In the genomic region with DNA sequence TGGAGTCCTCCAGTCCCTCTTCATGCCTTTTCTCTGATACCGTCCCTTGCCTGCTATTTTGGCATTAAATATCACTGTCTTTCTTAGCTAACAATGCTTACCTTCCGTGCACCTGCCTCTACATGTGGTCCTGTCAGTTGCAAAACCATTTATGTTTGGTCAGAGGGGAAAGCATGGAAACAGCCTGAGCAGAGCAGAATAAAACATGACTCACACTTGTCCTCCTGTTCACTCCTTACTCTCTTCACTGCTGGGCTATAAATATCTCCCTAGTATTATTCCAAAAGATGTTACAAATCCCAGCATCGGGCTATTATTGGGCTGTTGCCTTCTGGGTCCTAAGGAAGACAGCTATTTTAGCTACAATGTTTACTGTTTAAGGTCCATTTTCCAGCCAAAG, we compare ENCODE assay signal across 15 mouse cellular contexts. TPM values are rescaled to one million over a fixed set of nuclear protein-coding genes. Genes with fewer than 3 reads are reported as not detected.
DNase-seq lines count a peak whose midpoint lies in the region; ATAC-seq lines count a peak whose summit lies in the region.
"Had no signal": no experiment of that assay in that cellular context is flagged by ENCODE, and none has a peak within 500 bp of the region (broad histone marks: within the 10 kb centered on the region; RNA-seq: fewer than 3 reads in every experiment).

No protein-coding gene starts in this region.

- H3K9me3 ChIP-seq in heart, embryonic 12.5 days (replicated peaks) = no peaks in the 10 kb centered on the region
- H3K9me3 ChIP-seq: embryonic facial prominence, embryonic 10.5 days; liver, embryonic 12.5 days; neural tube, embryonic 13.5 days had no signal

- H3K27ac ChIP-seq in heart, embryonic 12.5 days (ENCODE audit: poor library complexity, severe bottlenecking) = peak overlapping the region; percentile 88
- H3K27ac ChIP-seq: embryonic facial prominence, embryonic 10.5 days; kidney, postnatal 0 days; liver, embryonic 12.5 days; neural tube, embryonic 13.5 days had no signal

- DNase-seq in heart, adult 11 months = peak; percentile 89
- DNase-seq in heart, postnatal 25 days (ENCODE audit: low spot score) = no peak
- peak; percentile 49 for DNase-seq in right cerebral cortex, adult 18-20 months
- no peak for DNase-seq in right cerebral cortex, postnatal 4 days
- DNase-seq in kidney, adult 11 months = no peak
- no peak for DNase-seq in lung, postnatal 10 days
- DNase-seq: gastrocnemius, postnatal 36 days; lung, postnatal 4 days; midbrain, embryonic 14.5 days had no signal

- peak overlapping the region; percentile 46 for H3K4me2 ChIP-seq in heart, embryonic 12.5 days
- H3K4me2 ChIP-seq: liver, embryonic 12.5 days; neural tube, embryonic 13.5 days had no signal

- H3K27me3 ChIP-seq in heart, embryonic 12.5 days (replicated peaks) = no peaks in the 10 kb centered on the region
- H3K27me3 ChIP-seq: liver, embryonic 12.5 days; neural tube, embryonic 13.5 days had no signal

- no peak overlapping the region for H3K4me3 ChIP-seq in heart, embryonic 12.5 days
- H3K4me3 ChIP-seq: embryonic facial prominence, embryonic 10.5 days; liver, embryonic 12.5 days; neural tube, embryonic 13.5 days had no signal

- intact Hi-C loops in heart, postnatal 25 days (cut with DNase I) = no loop called here

- 55% methylated on average over 3 of the region's 3 CpGs for WGBS in heart, embryonic 12.5 days

- peaks cover 61% of the 10 kb centered on the region for H3K4me1 ChIP-seq in heart, embryonic 12.5 days (replicated peaks)
- H3K4me1 ChIP-seq: embryonic facial prominence, embryonic 10.5 days; neural tube, embryonic 13.5 days had no signal

- no peak for ATAC-seq in heart, embryonic 12.5 days (ENCODE audit: insufficient number of reproducible peaks, low FRiP score)
- ATAC-seq: hindbrain, embryonic 16.5 days; liver, embryonic 12.5 days had no signal

- H3K9ac ChIP-seq in heart, embryonic 12.5 days = no peak overlapping the region
- H3K9ac ChIP-seq: liver, embryonic 12.5 days; neural tube, embryonic 13.5 days had no signal

- H3K36me3 ChIP-seq in heart, embryonic 12.5 days = peaks cover 43% of the 10 kb centered on the region

RNA-seq across cellular contexts. Expression of gene Ranbp2, which starts 44.9 kb away (rescaled TPM):
- total RNA-seq in heart, postnatal 25 days (2021) = 10 to 100 TPM; 43.9 to 50.9 TPM
- polyA plus RNA-seq in heart, embryonic 12.5 days (2016; fragmentation: Nextera tagmentation; extraction: Ambion mirVana) = 25.6 and 25.8 TPM in 2 replicates

Comparison
In these comparisons a context has a peak if more than half of its experiments do, and no peak if none do; other contexts are left out.
1. DNase-seq: peak in heart, adult 11 months (single experiment) and right cerebral cortex, adult 18-20 months (single experiment); none in heart, postnatal 25 days (single experiment), right cerebral cortex, postnatal 4 days (single experiment), kidney, adult 11 months (single experiment) and lung, postnatal 10 days (single experiment).